Mouse (Mus musculus): ENCODE results near the gene Mapk1ip1.

The Mapk1ip1 gene

DNA sequence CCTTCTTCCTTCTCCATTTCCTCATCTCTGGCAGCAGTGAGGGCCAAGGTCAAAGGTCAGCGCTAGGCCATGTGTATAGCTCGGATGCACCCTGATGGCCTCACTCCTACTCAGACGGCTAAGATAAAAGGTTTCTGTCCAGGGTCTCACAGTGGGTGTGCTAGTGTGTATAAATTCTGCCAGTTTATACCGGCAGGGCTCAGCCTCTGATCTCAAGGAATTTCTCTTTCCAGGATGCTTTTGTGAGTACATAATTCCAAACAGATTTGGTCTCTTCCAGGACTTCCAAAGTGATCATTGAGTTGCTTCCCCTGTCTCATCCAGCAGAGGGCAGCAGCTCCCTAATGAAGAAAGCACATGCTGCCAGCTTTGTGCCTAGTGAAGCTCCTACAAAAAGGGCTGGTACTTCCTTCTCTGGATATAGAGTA is 5.5 kb downstream of the Mapk1ip1 start:
- peak; percentile 76 for DNase-seq (ENCODE audit: low read depth)

DNA sequence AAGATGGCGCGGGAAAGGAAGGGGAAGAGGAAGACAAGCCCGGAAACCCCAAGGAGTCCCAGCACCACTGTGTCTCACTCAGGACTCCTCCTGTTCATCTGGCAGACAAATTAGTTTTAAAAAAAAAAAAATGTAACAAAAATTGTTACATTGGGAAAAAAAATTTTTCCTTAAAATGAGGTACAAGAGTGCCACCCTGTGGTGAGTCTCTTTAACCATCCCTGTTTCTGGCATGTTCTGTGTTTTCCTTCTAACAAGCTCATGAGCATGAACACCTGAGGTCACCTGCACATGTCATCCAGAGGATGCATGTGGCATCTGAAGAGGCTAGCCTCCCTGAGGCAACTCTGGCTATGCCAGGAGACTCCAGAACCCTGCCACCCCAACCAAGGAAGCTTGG is 11.0 kb downstream of the Mapk1ip1 start:
- no peak for DNase-seq (ENCODE audit: low read depth)

DNA sequence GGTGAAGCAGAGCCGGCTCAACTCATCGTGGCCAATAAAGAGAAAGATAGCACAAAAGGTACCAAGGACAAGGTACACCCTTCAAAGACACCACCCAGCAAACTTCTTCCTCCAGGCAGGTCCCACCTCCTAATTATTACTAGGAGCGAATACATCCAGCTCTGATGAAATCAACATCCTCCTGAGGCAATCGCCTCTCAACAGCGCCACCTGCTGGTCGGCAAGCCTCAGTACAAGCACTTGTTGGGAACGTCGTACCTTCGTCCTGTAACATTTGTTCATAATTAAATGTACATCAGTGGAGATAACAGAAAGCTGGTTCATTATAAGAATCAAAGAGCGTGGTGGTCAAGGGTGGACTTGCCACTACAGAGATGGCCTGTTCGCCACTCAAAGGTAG is 18.3 kb downstream of the Mapk1ip1 start:
- DNase-seq (ENCODE audit: low read depth) = peak; percentile 72

DNA sequence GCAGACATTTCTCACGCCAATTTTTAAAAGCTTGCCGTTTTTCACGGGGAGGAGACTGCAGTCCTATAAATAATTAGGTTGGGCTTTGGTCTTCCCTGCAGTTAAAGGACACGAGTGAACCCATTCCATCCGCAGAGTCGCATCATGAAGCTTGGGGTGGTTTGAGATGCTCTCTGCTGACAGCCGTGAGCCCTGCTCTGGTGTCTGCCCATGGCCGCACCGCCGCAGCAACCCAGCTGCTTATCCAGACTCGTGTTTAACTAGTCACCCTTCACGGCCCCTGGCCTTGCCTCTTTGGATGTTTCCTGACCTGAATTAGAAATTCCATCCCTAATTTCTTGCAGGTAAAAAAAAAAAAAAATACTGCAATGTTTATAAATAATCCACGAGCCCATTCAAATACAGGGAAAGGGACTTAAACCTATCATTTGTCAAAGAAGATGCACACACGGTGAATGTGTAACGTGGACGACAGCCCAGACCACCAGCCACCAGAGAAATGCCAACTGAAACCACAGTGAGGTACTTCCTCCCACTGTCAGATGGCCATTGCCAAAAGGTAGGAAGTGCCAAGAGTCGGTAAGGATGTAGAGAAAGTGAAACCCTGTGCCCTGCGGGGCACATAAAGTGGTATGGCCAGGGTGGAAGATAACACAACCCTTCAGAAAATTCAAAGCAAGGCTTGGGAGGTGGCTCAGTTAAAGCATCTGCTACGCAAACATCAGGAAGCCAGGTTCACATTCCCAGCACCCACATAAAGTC is 20.9 kb downstream of the Mapk1ip1 start:
- no peak for DNase-seq (ENCODE audit: low read depth)

DNA sequence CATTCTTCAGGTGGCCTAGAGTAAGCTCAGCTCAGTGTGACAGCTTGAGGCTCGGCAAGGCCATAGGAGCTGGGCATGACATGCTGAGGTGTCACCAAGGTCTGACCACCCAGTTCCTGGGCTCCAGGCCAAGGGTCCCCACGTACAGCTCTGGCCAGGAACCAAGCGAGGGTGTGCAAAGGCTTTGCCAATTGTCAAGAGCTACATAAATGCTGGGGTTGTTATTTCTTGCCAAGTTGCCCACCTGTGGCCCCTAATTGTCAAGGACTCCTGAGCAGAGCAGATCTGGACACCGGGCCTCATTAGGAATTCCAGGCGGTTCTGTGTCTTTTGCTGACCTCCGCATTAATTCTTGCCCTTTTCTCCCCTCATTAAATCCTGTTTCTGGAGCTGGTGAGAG is 21.6 kb downstream of the Mapk1ip1 start:
- DNase-seq (ENCODE audit: low read depth) = no peak

DNA sequence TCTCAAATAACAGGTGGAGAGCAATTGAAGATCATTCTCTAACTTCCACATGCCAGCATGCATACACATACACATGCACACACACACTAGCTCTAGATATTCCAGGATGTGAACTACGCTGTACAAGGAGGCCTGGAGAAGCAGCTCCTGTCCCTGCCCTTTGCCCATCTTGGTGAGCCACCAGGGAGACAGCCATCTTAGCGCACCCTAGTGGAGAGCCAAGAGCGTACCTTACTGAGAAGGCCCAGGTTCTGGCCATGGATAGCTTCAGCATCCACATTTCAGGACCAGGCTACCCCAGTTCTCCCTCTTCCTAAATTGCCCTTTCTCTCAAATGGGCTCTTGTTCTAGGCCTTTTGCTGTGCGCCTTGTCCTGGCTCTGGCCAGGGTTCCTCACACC is 27.8 kb downstream of the Mapk1ip1 start:
- no peak for DNase-seq (ENCODE audit: low read depth)

DNA sequence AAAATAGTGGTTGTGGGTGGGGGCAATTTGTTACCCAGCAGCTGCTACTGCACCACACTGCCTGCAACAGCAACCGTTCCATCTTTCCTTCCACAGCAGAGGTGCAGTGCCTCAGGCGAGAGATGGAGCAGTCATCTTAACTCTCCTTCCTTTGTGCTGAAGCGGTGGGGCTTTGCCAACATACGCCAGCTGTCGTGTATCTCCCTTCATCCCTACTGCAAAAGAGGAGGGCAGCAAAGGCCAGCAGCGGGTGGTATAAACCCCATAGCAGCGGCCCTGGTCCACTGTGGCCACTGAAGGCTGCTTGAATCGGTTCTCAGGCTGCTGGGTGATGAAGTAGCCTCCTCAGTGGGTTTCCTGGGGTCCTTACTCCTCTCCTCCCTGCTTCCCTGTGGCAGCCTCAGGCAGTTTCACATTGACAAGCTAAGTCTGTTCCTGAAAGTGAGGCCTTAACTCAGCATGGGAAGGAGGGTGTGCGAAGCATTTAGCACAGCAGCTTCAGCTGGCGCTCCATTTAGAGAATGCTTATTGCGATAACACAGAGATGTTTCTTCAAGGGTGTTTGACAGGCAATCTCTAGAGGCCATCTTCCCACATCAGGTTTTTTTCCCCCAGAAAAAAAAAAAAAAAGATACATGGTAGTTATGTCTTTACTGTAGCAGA is 32.7 kb downstream of the Mapk1ip1 start:
- no peak for DNase-seq (ENCODE audit: low read depth)

DNA sequence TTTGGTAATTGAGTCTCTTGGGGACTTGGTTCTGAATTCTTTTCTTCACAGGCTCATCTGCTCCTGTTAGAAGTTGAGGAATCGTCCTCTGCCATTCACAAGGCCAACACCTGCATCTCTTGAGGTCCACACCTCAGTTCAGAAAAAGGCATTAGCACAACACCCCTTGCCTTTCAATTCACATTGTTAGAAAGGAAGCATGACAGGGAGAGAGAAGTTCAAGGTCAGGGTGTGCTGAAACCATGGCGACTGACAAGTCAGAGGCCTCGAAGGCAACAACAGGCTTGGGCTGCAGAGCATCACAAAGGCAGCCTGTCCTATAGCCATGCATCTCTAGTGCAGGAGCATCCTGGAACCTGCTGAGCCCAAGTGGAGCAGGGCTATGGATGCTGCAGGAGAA is 38.9 kb downstream of the Mapk1ip1 start:
- DNase-seq (ENCODE audit: low read depth) = no peak

DNA sequence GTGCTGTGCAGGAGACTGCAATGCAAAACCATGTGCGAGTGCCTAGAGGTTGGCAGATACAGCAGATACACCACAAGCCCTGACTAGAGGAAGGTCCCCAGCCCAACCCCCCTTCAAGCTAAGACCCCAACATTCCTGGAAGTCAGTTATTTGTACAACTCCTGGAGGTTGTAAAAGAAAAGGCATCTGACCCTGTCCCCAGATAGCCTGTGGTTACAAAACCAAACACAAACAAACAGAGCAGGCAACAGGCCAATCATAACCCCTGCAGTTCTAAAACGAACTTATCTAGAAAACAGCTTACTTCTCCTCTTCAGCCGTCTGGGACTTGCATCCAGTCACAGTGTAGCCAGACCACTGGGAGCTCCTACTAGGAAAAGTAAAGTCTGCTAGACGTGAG is 42.7 kb downstream of the Mapk1ip1 start:
- DNase-seq (ENCODE audit: low read depth) = no peak

DNA sequence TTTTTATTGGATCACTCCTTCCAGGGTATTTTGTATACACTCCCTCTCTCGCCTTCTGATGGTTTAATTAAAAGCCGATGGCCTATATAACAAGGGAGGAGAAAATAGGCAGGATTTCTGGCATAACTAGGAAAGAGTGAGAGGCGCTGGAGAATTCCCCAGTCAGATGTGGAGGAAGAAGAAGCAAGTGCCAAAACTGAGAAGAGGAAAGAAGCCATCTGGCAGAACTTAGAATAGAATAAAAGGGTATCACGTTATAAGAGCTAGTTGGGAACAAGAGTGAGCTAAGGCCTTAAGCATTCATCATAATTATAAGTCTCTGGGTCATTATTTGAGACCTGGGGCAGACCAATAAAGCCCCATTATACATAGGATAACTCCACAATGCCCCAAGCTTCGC is 58.0 kb downstream of the Mapk1ip1 start:
- DNase-seq (ENCODE audit: low read depth) = no peak

Measured in induced T-regulatory cell, adult 2 months (primary cell).